Mouse (Mus musculus): ENCODE measurements at regions not wholly inside any gene's neighbourhood (a gene's known extent, or its start where the extent isn't known, plus 50 kb on each side); places are given as distances from the start of the nearest gene placed in this dataset.
A peak's percentile ranks its signal among the peaks of the same experiment; 100 is the strongest.
"Not testable (repeated sequence)": the region's sequence is repeated elsewhere in the genome, so short reads cannot be mapped to it uniquely, and the experiment has no call there.

- no peak for ATAC-seq
Measured at GRCm38 (mm10) chr7:87096500-87096899, 100.6 kb downstream of the Vmn2r79 start.

- not testable (repeated sequence) for ATAC-seq
Measured at GRCm38 (mm10) chr7:87099611-87100010, 103.7 kb downstream of the Vmn2r79 start.

- not testable (repeated sequence) for ATAC-seq
Measured at GRCm38 (mm10) chr7:87100377-87100776, 104.5 kb downstream of the Vmn2r79 start.

- ATAC-seq: not testable (repeated sequence)
Measured at GRCm38 (mm10) chr7:87101281-87101680, 105.4 kb downstream of the Vmn2r79 start.

GRCm38 (mm10) chr7:87110312-87110984 lies 114.5 kb downstream of the Vmn2r79 start:
- no peak for ATAC-seq

GRCm38 (mm10) chr7:87110985-87111372 lies 115.1 kb downstream of the Vmn2r79 start:
- ATAC-seq: no peak

- peak; percentile 36 for ATAC-seq
Measured at GRCm38 (mm10) chr7:87113654-87114053, 117.7 kb downstream of the Vmn2r79 start.

GRCm38 (mm10) chr7:87122516-87122915 lies 123.4 kb upstream of the Nox4 start:
- no peak for ATAC-seq

- ATAC-seq: no peak
Measured at GRCm38 (mm10) chr7:87145896-87146295, 100.0 kb upstream of the Nox4 start.

- ATAC-seq: no peak
Measured at GRCm38 (mm10) chr7:87147703-87148102, 98.2 kb upstream of the Nox4 start.

- ATAC-seq: no peak
Measured at GRCm38 (mm10) chr7:87148681-87149080, 97.2 kb upstream of the Nox4 start.

- no peak for ATAC-seq
Measured at GRCm38 (mm10) chr7:87150991-87151390, 94.9 kb upstream of the Nox4 start.

- ATAC-seq: no peak
Measured at GRCm38 (mm10) chr7:87186443-87187153, 59.3 kb upstream of the Nox4 start.

- no peak for ATAC-seq
Measured at GRCm38 (mm10) chr7:87195647-87196046, 50.2 kb upstream of the Nox4 start.

Measured in activated CD4-positive, CD25-positive, alpha-beta regulatory T cell, adult 4 months (primary cell).